Mouse (Mus musculus) telencephalon, adult 2 months (tissue): ENCODE measurements around the gene Rdh7.
"Not testable (repeated sequence)": the region's sequence is repeated elsewhere in the genome, so short reads cannot be mapped to it uniquely, and the experiment has no call there.

ENCODE experiments used
- DNase-seq: peaks from one replicate; pipeline ENCODE4 v3.0.0-alpha.2; 2011; ENCODE audit warnings: low read depth, low spot score

The Rdh7 gene

DNA sequence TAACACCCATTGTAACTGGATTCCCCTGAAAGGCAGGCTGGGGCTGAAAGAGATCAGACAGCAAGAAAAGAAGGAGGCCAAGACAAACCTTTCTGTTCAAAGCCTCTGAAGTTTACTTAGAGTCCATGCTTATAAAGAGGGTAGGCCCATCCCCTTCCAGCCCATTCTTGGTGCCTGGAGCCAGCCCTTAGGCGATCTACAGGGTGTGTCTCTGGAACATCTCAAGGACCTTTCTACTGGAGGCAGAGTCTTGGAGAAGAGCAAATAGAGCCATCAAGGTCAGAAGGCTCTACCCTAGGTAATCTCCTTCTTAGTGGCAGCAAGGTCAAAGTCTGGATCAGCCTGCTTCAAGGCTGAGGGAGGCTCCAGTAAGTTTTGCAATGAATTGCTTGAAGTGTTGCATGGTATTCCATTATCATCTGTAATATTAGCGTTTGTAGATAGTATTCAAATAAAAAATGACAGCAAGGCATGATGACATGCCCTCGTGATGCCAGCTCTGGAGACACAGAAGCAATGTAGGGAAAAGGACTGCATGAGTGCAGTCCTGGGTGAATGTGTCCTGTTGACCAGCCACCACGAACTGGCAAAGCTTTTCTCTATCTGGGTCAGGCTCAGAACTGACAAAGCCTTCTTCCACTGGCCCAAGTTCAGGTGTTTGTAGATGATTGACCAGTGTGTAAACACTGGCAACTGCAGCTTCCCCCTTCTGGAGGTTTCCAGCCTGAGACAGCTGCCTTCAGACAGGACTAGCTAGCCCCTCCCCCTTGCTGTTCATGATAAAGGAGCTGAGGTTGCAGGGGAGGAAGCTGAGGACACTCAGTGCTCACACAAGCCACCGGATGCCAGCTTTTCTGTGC, 4.8 kb upstream of the Rdh7 start:
- DNase-seq, result not testable (repeated sequence)

DNA sequence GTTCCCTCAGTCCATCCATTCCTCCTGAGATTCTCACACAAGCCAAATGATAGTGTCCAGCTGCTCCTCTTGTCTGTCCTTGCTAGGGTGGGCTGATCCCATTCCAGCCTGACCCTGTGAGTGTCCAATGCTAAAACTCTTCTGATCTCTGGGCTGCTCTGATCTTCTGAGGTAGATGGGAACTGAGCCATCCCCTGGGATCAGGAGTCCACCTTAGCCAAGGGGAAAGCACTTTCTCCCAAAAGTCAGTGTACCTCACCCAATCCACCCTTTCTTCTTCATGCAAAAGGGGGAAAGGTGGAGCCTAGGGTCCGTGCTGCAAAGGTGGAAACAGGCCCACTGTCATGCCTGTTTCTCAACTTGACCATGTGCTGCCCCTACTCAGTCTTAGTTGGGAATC, 2.9 kb upstream of the Rdh7 start:
- DNase-seq, result no peak

DNA sequence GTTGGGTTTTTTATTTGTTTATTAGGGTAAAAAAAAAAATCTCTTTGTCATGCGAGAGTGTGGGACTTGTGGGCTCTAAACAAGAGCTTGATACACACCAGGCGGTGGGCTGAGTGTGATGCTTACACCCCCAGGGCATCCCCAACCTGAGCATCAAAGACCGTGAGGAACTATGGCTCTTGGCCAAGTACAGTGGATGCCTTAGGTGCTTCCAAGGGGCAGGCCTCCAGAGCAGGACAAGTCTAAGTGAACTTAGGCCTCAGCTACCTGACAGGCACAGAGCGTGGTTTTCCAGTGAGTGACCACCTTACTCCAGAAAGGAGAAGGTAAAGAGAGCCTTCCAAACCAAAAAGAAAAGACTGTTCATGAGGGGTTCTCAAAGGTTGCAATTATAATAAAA, 1.6 kb downstream of the Rdh7 start:
- DNase-seq, result no peak

DNA sequence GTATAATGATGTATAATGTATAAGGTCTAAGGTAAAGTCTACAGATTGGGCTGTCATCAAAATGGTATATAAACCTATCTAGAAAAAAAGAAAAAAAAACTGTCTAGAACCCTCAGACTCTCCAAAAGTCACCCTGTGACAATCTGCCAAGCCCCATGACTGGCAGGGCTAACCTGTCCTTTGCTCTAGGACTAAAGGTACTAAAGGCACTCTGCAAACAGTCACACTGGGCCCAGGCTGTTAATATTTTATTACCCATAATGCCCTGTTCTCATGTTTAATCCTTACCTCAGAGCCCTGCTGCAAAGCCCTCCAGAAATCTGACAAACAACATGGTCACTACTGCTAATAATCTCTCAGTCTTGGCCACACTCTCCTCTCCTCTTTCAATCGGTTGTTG, 2.1 kb downstream of the Rdh7 start:
- DNase-seq, result no peak

DNA sequence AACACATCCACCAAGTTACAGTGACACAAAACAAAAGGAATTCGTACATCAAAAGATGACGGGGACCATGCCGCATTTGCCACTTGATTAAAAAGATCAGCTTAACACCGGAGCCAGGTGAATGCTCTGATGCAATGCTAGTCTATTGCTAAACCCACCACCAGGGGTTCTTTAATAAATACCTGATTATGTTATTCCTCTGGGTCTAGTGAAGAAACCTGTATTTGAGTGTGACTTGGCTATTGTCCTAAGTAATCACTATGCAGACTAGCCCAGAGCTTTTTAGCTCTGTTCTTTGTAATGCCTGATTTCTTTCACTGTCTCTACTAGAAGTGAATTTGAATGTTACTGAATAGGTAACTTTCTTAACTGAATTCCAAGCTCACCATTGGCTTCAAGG, 7.6 kb downstream of the Rdh7 start:
- no peak for DNase-seq

DNA sequence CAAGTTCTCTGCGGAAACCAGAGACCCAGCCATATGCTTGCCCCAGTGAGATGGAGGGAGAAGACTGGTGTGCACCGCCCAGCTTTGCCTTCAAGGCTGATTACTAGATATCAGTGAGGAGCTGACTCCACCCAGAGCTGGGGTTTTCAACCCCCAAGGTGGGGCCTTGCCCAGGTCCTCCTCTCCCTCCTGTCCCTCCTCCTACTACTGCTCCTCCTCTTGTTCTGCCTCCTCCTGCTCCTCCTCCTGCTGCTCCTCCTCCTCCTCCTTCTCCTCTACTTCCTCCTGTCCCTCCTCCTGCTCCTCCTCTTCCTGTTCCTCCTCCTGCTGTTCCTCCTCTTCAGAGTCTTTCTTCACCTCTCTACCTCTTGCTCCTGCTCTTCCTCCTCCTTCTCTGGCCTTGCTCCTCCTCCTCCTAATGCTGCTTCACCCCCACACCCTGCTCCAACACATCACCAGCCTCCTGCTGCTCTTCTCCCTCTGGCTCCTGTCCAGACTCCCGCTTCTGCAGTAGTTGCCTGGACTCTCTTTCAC, 9.4 kb downstream of the Rdh7 start:
- no peak for DNase-seq

DNA sequence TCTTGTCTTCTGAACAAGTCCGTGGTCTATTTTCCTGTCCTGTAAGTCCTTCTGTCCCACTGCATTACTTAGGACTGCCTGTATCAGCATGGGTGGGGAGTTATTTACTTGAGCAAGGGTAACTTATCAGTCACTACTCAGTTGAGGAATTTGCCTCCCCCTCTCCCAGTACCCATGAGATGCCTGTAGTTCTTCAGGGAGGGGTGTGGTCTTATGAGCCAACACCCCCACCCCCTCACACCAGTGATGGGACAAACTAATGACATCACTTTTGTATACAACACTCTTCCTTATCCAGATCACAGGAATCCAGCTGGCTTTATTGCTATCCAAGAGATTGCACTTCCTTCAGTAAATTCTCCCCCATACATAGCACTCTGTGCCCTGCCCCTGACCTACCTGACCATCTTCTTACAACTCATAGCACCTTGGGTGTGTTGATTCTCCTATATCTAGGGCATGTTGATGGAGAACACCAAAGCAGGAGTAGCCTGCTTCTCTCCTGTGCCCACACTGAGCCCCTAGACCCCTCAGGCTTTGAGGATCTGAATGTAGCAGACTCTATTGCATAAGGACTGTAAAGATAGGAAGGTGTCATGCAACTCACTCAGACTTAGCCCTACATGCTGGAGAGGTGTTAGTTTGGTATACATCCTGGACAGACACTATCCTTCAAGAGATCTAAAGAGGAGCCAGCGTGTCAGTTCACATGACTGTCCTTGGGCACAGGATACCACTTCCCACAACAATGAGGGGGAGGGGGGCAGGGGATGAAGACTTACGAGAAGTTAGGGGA, 10.2 kb downstream of the Rdh7 start:
- no peak for DNase-seq

DNA sequence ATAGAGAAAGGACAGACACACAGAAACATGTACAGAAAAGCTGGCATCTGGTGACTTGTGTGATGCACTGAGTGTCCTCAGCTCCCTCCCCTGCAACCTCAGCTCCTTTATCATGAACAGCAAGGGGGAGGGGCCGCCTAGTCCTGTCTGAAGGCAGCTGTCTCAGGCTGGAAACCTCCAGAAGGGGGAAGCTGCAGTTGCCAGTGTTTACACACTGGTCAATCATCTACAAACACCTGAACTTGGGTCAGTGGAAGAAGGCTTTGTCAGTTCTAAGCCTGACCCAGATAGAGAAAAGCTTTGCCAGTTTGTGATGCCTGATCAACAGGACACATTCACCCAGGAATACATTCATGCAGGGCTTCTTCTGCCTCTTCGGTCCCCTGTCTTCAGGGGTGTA, 10.9 kb downstream of the Rdh7 start:
- DNase-seq, result no peak

DNA sequence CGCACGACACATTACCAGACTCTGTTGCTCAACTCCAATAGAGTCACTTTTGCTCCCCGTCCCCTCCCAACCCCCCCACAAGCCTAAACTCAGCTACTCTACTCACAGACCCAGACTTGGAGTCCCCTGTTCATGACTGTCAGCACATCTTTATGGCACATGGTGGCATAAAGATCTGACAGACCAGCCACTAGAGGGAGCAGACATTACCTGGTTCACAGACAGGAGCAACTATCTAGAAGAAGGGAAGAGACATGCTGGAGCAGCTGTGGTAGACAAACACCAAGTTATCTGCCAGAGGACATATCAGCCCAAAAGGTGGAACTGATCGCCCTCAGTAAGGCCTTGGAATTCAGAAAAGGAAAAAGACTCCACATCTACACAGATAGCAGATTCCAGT, 16.1 kb downstream of the Rdh7 start:
- no peak for DNase-seq

DNA sequence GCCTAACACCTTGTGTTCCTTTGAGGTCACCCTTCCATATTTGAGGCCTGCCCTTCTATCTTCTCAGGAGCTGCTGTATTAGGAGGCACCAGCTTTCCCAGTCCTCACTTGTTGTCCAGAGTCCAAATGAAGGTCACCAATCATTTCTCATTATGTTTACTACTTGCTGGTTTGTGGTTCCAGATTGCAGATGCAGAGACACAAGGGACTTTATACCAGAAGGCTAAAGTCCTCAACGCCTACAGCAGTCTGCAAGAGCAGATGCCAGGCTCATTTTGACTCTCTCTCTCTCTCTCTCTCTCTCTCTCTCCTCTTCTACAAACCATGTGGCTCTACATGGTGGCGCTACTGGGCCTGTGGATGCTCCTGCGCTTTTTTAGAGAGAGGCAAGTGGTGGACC, 22.4 kb downstream of the Rdh7 start, which contains the start of gene Rdh16f2:
Gene Rdh16f2 (plus strand): TSS at position 243 of the 400 bp plus-strand sequence.
- no peak for DNase-seq

DNA sequence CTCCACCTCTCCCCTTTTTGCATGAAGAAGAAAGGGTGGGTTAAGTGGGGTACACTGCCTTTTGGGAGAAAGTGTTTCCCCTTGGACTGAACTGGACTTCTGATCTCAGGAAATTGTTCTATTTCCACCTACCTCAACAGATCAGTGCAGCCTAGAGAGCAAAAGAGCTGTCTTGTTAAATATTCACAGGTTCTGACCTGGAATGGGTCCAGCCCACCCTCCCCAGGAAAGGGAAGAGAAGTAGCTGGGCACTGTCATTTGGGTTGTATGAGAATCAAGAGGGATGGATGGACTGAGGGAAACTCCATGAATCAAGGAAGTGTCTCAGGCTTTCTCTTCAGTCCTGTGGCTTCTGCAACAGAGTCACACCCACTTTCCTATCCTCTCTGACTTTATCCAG, 23.7 kb downstream of the Rdh7 start:
- no peak for DNase-seq

DNA sequence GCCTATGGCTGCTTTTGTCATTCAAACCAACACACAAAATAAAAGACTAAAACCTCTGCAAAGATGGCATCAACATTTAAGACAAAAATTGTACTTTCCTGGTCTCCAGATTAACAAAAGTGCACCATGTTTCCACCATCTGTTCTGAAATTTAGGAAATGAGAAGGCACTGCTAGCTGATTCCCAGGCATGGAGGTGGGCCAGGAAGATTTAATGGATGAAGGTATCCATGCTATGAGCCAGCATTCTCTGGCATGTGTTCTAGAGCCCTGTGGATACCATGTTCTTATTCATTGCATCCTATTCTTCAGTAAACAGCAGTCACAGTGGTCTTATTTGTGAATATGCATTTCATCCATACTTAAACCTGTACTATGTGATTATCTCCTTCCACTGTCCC, 32.2 kb downstream of the Rdh7 start:
- no peak for DNase-seq

DNA sequence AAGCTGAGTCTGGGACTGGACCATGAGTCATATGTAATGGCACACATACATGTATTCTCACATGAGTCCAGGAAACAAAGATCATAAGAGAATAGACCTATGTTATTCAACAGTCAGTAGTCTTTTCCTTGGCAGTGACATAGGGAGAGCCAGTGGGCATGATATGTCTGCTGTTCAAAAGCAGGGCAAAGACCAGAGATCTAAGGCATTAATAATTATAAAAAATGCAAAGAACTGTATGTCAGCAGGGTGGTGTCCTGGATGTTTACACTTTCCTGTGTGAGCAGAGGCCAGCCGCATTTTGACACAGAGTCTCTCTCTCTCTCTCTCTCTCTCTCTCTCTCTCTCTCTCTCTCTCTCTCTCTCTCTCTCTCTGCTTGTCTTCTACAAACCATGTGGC, 39.0 kb downstream of the Rdh7 start, which contains the start of gene Rdh19:
Gene Rdh19 (plus strand): TSS at position 301 of the 400 bp plus-strand sequence.
- no peak for DNase-seq

DNA sequence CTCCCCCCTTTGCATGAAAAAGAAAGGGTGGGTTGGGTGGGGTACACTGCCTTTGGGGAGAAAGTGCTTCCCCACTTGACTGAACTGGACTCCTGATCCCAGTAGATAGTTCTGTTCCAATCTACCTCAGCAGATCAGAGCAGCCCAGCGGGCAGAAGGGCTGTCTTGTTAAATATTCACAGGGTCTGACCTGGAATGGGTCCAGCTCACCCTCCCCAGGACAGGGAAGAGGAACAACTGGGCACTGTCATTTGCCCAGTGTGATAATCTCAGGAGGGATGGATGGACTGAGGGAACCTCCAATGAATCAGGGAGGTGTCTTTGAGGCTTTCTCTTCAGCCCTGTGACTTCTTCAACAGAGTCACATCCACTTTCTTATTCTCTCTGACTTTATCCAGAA, 40.5 kb downstream of the Rdh7 start:
- no peak for DNase-seq

DNA sequence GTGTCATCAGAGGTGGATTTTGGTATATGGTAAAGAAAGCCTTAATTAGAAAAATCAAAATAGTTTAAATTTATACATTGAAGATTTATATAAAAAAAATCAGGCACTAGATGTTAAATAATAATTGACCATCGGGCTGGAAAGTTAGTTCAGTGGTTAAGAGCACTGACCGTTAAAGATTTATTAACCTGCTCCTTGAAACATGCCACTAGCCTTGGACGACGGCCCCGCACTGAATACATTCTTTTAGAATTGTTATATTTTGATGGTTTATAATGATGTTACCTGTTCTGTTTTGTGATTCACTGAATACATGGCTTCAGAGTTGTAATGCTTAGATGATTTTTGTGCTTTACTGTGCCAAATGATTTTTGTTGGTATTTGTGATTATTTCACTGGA, 42.7 kb downstream of the Rdh7 start:
- not testable (repeated sequence) for DNase-seq

DNA sequence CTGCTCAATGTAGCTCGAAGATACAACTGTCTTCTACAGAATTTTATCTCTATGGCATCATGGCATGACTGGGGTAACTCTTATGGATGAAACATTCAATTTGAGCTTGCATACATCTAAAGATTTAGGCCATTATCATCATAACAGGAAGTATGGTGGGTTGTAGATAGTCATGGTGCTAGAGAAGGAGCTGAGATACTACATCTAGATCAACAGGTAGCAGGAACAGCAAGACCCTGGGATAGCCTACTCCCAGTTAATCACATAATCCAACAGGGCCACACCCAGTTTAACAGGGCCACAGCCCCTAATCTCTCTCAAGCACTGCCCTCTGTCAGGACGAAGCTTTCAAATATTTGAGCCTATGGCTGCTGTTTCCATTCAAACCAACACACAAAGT, 47.8 kb downstream of the Rdh7 start:
- no peak for DNase-seq

DNA sequence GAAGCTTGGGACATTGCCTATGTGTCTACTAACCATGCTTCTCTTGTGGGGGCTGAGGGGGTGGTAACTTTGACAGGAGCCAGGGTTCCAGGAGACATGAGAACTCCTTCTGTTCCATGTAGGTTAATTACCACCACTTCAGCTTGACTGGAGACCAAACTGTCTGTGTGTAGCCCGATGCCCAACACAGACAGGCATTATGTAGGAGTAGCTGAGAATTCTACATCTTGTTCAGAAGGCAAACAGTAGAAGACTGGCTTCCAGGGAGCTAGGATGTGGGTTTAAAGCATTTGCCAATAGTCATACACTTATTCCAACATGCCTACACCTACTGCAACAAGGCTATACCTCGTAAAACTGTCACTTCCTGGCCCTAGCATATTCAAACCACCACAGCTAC, 50.1 kb downstream of the Rdh7 start:
- peak; percentile 52 for DNase-seq

DNA sequence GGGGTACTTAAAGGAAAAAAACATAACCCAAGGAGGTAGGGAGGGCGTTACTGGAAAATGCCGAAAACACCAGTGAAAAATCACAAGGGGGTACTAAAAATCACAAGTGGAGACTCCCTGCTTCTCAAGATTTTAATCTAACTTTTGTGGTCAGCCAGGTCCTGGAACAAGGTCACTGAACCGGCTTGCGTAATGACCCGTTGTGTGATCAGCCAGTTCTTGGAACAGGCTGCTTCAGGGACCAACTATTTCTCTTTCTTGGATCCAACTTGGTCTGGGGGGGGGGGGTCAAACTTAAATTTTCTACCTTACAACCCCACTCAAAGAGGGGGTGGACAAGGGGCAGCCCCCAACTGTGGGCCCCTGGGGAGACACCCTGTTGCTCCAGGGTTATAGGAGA, 50.8 kb downstream of the Rdh7 start:
- DNase-seq, result not testable (repeated sequence)

DNA sequence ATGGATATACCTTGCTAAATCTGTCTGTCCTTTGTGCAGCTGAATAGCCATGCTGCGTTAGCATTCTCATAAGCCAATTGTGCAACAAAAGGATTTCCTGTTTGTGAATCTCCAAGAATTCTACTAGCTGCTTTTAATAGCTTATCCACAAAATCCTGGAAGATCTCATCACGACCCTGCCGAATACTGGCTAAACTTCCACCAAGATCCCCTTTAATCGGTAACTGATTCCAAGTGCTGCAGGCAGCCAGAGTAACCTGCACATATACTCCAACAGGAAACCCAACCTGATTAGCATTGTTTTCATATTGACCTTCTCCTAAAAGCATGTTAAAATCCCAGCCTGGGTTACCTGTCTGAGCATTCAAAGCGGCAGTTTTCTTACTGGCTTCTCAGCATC, 53.3 kb downstream of the Rdh7 start:
- no peak for DNase-seq

DNA sequence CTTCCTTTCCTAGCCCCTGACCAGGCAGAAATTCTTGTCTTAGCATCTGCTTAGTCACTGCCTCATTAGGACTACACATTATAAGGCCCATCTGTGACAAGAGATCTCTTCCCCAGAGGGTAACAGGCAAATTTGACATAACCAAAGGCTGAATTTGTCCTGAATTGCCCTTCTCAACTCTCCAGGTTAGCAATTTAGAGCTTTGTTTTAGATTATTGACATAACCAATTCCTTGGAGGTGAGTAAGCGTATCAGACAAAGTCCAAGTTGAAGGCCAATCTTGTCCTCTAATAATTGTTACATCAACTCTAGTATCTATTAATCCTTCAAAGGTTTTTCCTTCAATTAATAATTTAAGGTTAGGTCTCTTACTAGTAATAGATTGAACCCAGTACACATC, 54.4 kb downstream of the Rdh7 start:
- not testable (repeated sequence) for DNase-seq
